Comparison of ENCODE assay signal across 24 mouse cellular contexts in genomic region chr13:29553792-29554191, GRCm38 (mm10).
DNase-seq lines count a peak whose midpoint lies in the region; ATAC-seq and TF ChIP-seq lines count a peak whose summit lies in the region.
"Had no signal": no experiment of that assay in that cellular context is flagged by ENCODE, and none has a peak within 500 bp of the region (broad histone marks: within the 10 kb centered on the region; RNA-seq: fewer than 3 reads in every experiment).

No protein-coding gene starts in this region.

- TF ChIP-seq CTCF in layer of hippocampus, adult 2 months (conservative IDR thresholded peaks at IDR 0.05) = no peak
- TF ChIP-seq CTCF in liver, adult 2 months (IDR thresholded peaks at IDR 0.05; ENCODE audit: low read depth, low read length) = no peak
- TF ChIP-seq CTCF in MEL (IDR thresholded peaks at IDR 0.05 in 2 of 3, conservative IDR thresholded peaks at IDR 0.05 in 1 of 3; ENCODE audit: control insufficient read depth in 1 of 3, insufficient read depth in 1 of 3, low read depth in 2 of 3, low read length in 3 of 3, poor library complexity in 1 of 3, severe bottlenecking in 1 of 3) = no peak

- TF ChIP-seq RAD21 in MEL (IDR thresholded peaks at IDR 0.05; ENCODE audit: low read depth, low read length) = no peak

- ATAC-seq in liver, embryonic 12.5 days = no peak
- ATAC-seq: activated CD4-positive, CD25-positive, alpha-beta regulatory T cell, adult 4 months; CD4-positive, CD25-positive, alpha-beta regulatory T cell, adult 4 months; Patski had no signal

- DNase-seq in layer of hippocampus, adult 2 months (ENCODE audit: low spot score in 2 of 2) = no peak
- no peak for DNase-seq in layer of hippocampus, postnatal 10 days (ENCODE audit: low spot score in 2 of 2)
- peak; percentile 33 for DNase-seq in liver, adult 2 months (ENCODE audit: extremely low read depth, low read depth, low spot score)
- peak; percentile 20 for DNase-seq in 416B (ENCODE audit: low read depth)
- peak; percentile 55 for DNase-seq in MEL (ENCODE audit: low read depth, low spot score)
- DNase-seq in cerebellum, adult 9-11 months = no peak
- no peak for DNase-seq in adrenal gland, postnatal 10 days
- DNase-seq: adrenal gland, adult 2 months; adrenal gland, adult 8-10 months; adrenal gland, postnatal 14 days; adrenal gland, postnatal 25 days; adrenal gland, postnatal 36 days; B cell, adult 2 months; cerebellum, adult 11 months; cerebellum, adult 11-12 months; cerebellum, adult 18-20 months; cerebellum, adult 2 months; cerebellum, adult 8-10 months had no signal

- no peak for TF ChIP-seq POLR2A in liver, adult 2 months (IDR thresholded peaks at IDR 0.05; ENCODE audit: extremely low read depth, insufficient read depth, low read length)
- no peak for TF ChIP-seq POLR2A in MEL (IDR thresholded peaks at IDR 0.05; ENCODE audit: control insufficient read depth in 1 of 2, insufficient read depth in 1 of 2, low read depth in 1 of 2, low read length in 2 of 2, poor library complexity in 1 of 2)

- no peaks in the 10 kb centered on the region for H3K79me2 ChIP-seq in liver, adult 2 months (ENCODE audit: control insufficient read depth, insufficient read depth, low read length)
- H3K79me2 ChIP-seq in MEL (ENCODE audit: control insufficient read depth, insufficient read depth, low read length, poor library complexity) = no peaks in the 10 kb centered on the region

- H3K4me2 ChIP-seq in liver, embryonic 12.5 days = no peak overlapping the region

- H3K9ac ChIP-seq in liver, adult 2 months (ENCODE audit: low read depth, low read length) = no peak overlapping the region
- H3K9ac ChIP-seq in liver, embryonic 12.5 days = no peak overlapping the region
- no peak overlapping the region for H3K9ac ChIP-seq in MEL (ENCODE audit: control insufficient read depth, low read depth, low read length, poor library complexity, severe bottlenecking)

- peak in 1 of 2 experiments; percentile 53; a peak in 1 of 4 replicates for TF ChIP-seq EP300 in MEL (IDR thresholded peaks at IDR 0.05; ENCODE audit: low read depth in 1 of 2, low read length in 2 of 2)

- peaks cover 4% of the 10 kb centered on the region; the same call in 1 of the 2 replicates for H3K36me3 ChIP-seq in liver, adult 2 months (ENCODE audit: control insufficient read depth, insufficient read depth, low read length)
- no peaks in the 10 kb centered on the region for H3K36me3 ChIP-seq in liver, embryonic 12.5 days
- H3K36me3 ChIP-seq in MEL (ENCODE audit: control insufficient read depth in 1 of 2, insufficient read depth in 2 of 2, low read length in 2 of 2) = peaks cover 0 to 10% of the 10 kb centered on the region in 2 experiments; a peak in 1 of 4 replicates

- no peak overlapping the region for H3K4me3 ChIP-seq in layer of hippocampus, adult 2 months
- no peak overlapping the region for H3K4me3 ChIP-seq in liver, adult 2 months (ENCODE audit: insufficient read depth, low read depth, low read length)
- H3K4me3 ChIP-seq in liver, embryonic 12.5 days = no peak overlapping the region
- H3K4me3 ChIP-seq in MEL (ENCODE audit: control insufficient read depth in 1 of 2, insufficient read depth in 1 of 2, low read depth in 2 of 2, low read length in 2 of 2) = no peak overlapping the region

- H3K27me3 ChIP-seq in liver, adult 2 months (ENCODE audit: control insufficient read depth, insufficient read depth, low read length) = no peaks in the 10 kb centered on the region
- no peaks in the 10 kb centered on the region for H3K27me3 ChIP-seq in liver, embryonic 12.5 days (replicated peaks)
- H3K27me3 ChIP-seq in MEL (ENCODE audit: control insufficient read depth in 1 of 2, insufficient read depth in 2 of 2, low read length in 2 of 2) = no peaks in the 10 kb centered on the region
- H3K27me3 ChIP-seq: CH12.LX, Patski had no signal

- 0 out of 2 replicates have a peak overlapping the region, but pooled peaks have one; percentile 61 for H3K27ac ChIP-seq in layer of hippocampus, adult 2 months
- no peak overlapping the region for H3K27ac ChIP-seq in liver, adult 2 months (replicated peaks; ENCODE audit: insufficient read depth, low read depth, low read length)
- H3K27ac ChIP-seq in liver, embryonic 12.5 days = no peak overlapping the region
- no peak overlapping the region for H3K27ac ChIP-seq in MEL (ENCODE audit: control insufficient read depth, low read depth, low read length)

- H3K4me1 ChIP-seq in liver, adult 2 months (ENCODE audit: control insufficient read depth, insufficient read depth, low read length) = no peaks in the 10 kb centered on the region
- H3K4me1 ChIP-seq in liver, embryonic 12.5 days = no peaks in the 10 kb centered on the region
- H3K4me1 ChIP-seq in MEL (ENCODE audit: control insufficient read depth in 1 of 2, insufficient read depth in 2 of 2, low read length in 2 of 2) = peaks cover 0 to 2% of the 10 kb centered on the region in 2 experiments; a peak in 2 of 4 replicates

- no peaks in the 10 kb centered on the region for H3K9me3 ChIP-seq in liver, embryonic 12.5 days (replicated peaks)
- H3K9me3 ChIP-seq in MEL (replicated peaks; ENCODE audit: insufficient read depth, low read length) = no peaks in the 10 kb centered on the region
- H3K9me3 ChIP-seq: G1E had no signal

TF ChIP-seq in MEL, 35 proteins besides CTCF, POLR2A, EP300 and RAD21:
- TF ChIP-seq GATA1 (IDR thresholded peaks at IDR 0.05; ENCODE audit: low read depth, low read length) (0 out of 2 replicates have a peak, but pooled peaks have one; percentile 33), HCFC1 (IDR thresholded peaks at IDR 0.05; ENCODE audit: low read depth, low read length) (no peak)

Comparison
In these comparisons a context has a peak if more than half of its experiments do, and no peak if none do; other contexts are left out.
1. DNase-seq: peak in liver, adult 2 months (single experiment), 416B (single experiment) and MEL (single experiment); none in layer of hippocampus, adult 2 months (0 of 2), layer of hippocampus, postnatal 10 days (0 of 2), cerebellum, adult 9-11 months (single experiment) and adrenal gland, postnatal 10 days (single experiment).